Mouse (Mus musculus) monocyte, adult 5-6 weeks (primary cell): ENCODE results near the gene Gm17359. TPM values are rescaled to one million over a fixed set of nuclear protein-coding genes. Genes with fewer than 3 reads are reported as not detected.
A peak's percentile ranks its signal among the peaks of the same experiment; 100 is the strongest.
"Not testable (repeated sequence)": the region's sequence is repeated elsewhere in the genome, so short reads cannot be mapped to it uniquely, and the experiment has no call there.

Experiments
- ATAC-seq: fragments of 153-309, 156-312 bp; replicated peaks from 2 replicates; pipeline ENCODE4 v1.8.0; 2017; ENCODE audit warnings: mild to moderate bottlenecking; ENCODE audit not compliant: low TSS enrichment, insufficient number of reproducible peaks, severe bottlenecking, poor library complexity, low FRiP score
- total RNA-seq: library from RNA; stranded (forward); fragments of 200-1000, 200-491, 200-594 nt; gene quantifications from 3 replicates; pipeline ENCODE4 v1.2.3, GENCODE M21; 2017

Gene Gm17359
- total RNA-seq, 1 experiment from 2014 or later = not detected

GRCm38 (mm10) chr3:79408546-79408945 is 72.1 kb downstream of the Gm17359 start:
- no peak for ATAC-seq

- no peak for ATAC-seq
Measured at GRCm38 (mm10) chr3:79409927-79410628, 73.6 kb downstream of the Gm17359 start.

GRCm38 (mm10) chr3:79410629-79410995 is 74.2 kb downstream of the Gm17359 start:
- no peak for ATAC-seq

GRCm38 (mm10) chr3:79411666-79412065 is 75.2 kb downstream of the Gm17359 start:
- no peak for ATAC-seq

- no peak for ATAC-seq
Measured at GRCm38 (mm10) chr3:79413492-79413891, 77.0 kb downstream of the Gm17359 start.

GRCm38 (mm10) chr3:79415081-79415480 is 78.6 kb downstream of the Gm17359 start:
- no peak for ATAC-seq

- no peak for ATAC-seq
Measured at GRCm38 (mm10) chr3:79415929-79416328, 79.5 kb downstream of the Gm17359 start.

- ATAC-seq = no peak
Measured at GRCm38 (mm10) chr3:79416944-79417680, 80.7 kb downstream of the Gm17359 start.

- no peak for ATAC-seq
Measured at GRCm38 (mm10) chr3:79418921-79419320, 82.5 kb downstream of the Gm17359 start.

GRCm38 (mm10) chr3:79425441-79425840 is 89.0 kb downstream of the Gm17359 start:
- no peak for ATAC-seq

- no peak for ATAC-seq
Measured at GRCm38 (mm10) chr3:79433593-79433992, 97.1 kb downstream of the Gm17359 start.

- no peak for ATAC-seq
Measured at GRCm38 (mm10) chr3:79434436-79434835, 98.0 kb downstream of the Gm17359 start.

GRCm38 (mm10) chr3:79434985-79435384 is 98.5 kb downstream of the Gm17359 start:
- ATAC-seq = no peak

- no peak for ATAC-seq
Measured at GRCm38 (mm10) chr3:79436186-79436585, 99.7 kb downstream of the Gm17359 start.

GRCm38 (mm10) chr3:79438276-79438675 is 101.8 kb downstream of the Gm17359 start:
- peak; percentile 57 for ATAC-seq

GRCm38 (mm10) chr3:79440976-79441491 is 104.6 kb downstream of the Gm17359 start:
- no peak for ATAC-seq

- ATAC-seq = no peak
Measured at GRCm38 (mm10) chr3:79443850-79444249, 107.4 kb downstream of the Gm17359 start.

- no peak for ATAC-seq
Measured at GRCm38 (mm10) chr3:79445041-79445440, 108.6 kb downstream of the Gm17359 start.

- no peak for ATAC-seq
Measured at GRCm38 (mm10) chr3:79446124-79446523, 109.7 kb downstream of the Gm17359 start.

- ATAC-seq = not testable (repeated sequence)
Measured at GRCm38 (mm10) chr3:79446648-79447047, 110.2 kb downstream of the Gm17359 start.
